Mouse (Mus musculus): ENCODE results near the gene St7.

Gene St7

DNA sequence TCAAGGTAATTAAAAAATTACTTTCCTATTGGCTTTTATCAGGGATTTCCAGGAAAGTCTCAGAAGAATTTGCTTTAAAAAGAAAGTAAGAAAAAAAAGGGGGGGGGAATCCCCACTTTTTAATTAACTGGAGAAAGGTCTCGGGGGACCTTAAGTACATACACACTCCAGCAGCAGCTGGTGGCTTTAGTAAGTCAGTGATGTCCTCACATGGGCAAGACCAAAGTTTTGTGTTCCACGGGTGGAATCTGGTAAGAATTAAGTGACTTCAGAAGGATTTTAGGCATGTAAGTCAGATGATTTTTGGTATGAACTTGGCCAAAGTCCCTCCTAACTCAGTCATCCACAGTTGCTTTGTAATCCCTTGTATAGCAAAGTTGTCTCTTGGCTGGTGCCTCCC lies 92.5 kb downstream of the St7 start:
- in situ Hi-C loops (cut with MboI; ENCODE audit: low pct_unique_long_range_greater_than_20kb in 1 of 2, low sequenced_read_pairs in 2 of 2, unreplicated experiment in 1 of 2): no loop called here

DNA sequence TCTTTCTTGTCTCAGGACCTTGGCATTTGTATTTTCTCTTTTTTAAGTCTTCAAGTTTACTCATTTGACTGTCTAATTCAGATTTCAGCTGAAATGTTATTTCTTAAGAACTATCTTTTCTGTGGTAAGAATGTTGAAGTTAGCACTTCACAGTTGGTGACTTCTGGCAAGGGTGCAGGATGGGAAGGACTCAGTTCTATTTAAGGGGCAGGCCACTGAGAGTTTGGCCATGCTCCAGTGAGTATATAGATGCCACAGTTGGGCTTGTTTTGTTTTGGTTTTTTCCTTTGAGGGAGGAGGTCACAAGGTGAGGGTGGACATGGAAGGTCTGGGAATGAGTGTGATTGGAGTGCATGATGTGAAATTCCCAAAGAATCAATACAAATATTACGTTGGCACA lies 95.1 kb downstream of the St7 start:
- in situ Hi-C loops (cut with MboI; ENCODE audit: low pct_unique_long_range_greater_than_20kb in 1 of 2, low sequenced_read_pairs in 2 of 2, unreplicated experiment in 1 of 2): no loop called here

DNA sequence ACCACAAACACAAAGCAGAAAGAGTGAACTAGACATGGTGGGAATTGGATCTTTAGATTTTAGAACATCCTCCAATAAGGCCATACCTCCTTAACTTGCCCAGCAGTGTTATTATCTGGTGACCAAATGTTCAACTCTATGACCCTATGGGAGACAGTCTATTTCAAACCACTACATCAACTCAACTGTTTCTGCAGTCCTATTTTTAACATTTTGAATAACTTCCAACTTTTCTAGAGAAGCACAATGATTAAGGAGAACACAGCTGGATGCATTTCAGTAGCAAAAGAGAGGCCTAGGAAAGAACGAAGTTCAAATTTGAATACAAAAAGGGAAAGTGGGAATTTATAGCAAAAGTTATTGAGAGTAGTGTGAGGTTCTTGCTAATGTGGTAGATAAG lies 97.5 kb downstream of the St7 start:
- in situ Hi-C loops (cut with MboI; ENCODE audit: low pct_unique_long_range_greater_than_20kb in 1 of 2, low sequenced_read_pairs in 2 of 2, unreplicated experiment in 1 of 2): no loop called here

DNA sequence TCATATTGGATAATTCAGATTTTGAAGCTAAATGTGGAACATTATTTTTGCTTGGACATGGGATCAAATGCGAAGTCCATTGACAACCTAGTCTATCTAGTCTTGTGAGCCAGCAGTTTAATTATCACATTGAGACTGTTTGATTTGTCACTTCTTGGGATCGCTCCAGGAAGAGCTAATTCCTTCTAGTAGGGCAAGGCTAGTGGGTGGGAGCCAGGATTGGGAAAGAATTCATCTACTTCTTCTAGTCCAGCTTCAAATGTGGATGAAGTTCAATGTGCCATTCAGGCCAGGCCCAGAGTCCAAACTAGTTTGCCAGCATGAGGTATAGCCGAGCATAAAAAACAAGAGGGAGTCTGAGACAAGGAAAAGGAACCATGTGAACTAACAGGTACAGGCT lies 100.7 kb downstream of the St7 start:
- in situ Hi-C loops (cut with MboI; ENCODE audit: low pct_unique_long_range_greater_than_20kb in 1 of 2, low sequenced_read_pairs in 2 of 2, unreplicated experiment in 1 of 2): no loop called here

DNA sequence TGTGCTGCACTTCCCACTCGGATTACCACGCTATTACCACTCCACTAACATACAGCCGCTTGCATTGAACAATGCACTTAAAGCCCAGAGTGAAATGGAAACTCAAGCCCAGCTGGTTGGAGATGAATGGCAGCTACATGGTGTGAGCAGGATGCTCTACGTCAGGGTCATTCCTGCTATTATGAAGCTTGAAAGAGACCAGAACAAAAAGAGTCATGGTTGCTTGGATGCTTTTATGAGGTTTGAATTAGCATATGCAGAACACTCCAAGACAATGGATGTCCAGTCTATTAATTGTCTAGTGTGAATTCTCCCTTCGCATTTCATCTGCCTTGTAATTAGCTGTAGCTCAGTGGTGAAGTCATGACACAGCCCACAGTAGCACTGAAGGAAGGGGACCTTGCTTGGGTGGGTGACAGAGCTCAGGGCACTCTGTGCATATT lies 104.6 kb downstream of the St7 start:
- in situ Hi-C loops (cut with MboI; ENCODE audit: low pct_unique_long_range_greater_than_20kb in 1 of 2, low sequenced_read_pairs in 2 of 2, unreplicated experiment in 1 of 2): no loop called here

DNA sequence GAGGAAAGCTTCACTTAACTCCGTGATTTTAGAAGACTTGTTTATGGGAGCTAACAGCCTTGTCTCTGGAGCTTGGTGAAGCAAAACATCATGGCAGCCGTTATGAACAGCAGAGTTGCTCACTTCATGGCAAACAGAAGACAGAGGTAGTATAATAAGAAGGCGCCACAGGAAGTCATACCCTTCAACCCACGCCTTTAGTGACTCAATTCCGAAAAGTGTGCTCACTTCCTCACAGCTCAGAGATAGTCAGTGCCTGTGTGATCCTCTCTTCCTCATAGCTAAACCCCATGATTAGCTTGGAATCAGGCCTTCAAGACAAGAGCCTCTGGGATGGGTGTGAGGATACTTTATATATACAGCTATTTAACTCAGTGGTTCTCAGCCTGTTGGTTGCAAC lies 108.0 kb downstream of the St7 start:
- in situ Hi-C loops (cut with MboI; ENCODE audit: low pct_unique_long_range_greater_than_20kb in 1 of 2, low sequenced_read_pairs in 2 of 2, unreplicated experiment in 1 of 2): no loop called here

DNA sequence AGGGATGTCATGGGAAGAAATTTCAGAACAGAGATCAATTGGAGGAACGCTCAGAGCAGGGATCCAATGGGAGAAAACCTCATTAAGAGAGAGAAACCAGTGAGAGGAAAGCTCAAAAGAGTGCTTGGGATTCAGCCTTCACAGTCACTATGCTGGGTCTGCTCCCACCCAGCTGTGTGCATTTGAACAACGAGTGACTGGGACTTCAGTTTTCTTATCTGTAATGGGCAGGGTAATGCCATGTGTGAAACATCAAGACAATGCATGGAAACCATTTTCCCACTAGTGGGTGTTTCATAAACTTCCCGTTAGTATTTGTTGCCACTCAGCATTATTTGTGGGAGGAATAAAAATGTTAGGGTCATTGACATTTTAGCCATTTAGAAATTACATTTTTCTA lies 111.7 kb downstream of the St7 start:
- in situ Hi-C loops (cut with MboI; ENCODE audit: low pct_unique_long_range_greater_than_20kb in 1 of 2, low sequenced_read_pairs in 2 of 2, unreplicated experiment in 1 of 2): no loop called here

DNA sequence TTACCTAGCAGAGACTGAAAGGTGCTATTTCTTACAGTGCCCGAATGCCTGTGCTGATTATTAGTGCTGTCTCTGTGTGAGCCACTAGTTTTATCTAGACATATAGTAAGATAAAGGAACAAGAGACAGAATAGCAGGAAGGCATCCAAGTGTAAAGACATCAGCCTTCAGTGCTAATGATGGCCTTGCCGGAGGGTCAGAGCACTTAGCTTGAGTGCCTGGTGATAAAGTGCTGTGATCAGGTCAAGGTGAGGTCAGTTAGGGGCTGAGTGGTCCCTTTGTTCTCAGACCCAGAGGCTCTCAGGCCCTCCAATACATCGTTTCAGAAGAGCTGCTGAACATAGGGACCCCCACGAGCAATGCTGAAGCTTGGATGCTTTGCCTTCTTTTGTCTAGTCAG lies 113.8 kb downstream of the St7 start:
- in situ Hi-C loops (cut with MboI; ENCODE audit: low pct_unique_long_range_greater_than_20kb in 1 of 2, low sequenced_read_pairs in 2 of 2, unreplicated experiment in 1 of 2): no loop called here

DNA sequence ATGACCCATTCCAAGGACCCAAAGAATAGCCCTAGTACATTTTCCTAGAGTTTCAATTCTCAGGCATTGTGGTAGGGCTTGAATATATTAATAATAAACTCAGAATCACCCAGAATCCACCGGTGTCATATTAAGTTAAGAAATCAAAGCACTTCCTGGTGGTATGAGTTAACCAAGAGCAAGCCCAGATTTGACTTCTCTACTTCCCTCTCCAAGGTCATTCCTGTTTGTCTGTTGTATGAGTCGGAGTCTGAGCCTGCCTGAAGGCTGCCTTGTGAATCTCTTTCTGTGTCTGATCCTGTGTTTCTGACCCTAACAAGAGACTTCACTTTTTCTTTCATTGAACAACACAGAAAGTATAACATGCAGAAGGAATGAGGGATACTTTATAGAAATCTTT lies 118.3 kb downstream of the St7 start:
- in situ Hi-C loops (cut with MboI; ENCODE audit: low pct_unique_long_range_greater_than_20kb in 1 of 2, low sequenced_read_pairs in 2 of 2, unreplicated experiment in 1 of 2): no loop called here

DNA sequence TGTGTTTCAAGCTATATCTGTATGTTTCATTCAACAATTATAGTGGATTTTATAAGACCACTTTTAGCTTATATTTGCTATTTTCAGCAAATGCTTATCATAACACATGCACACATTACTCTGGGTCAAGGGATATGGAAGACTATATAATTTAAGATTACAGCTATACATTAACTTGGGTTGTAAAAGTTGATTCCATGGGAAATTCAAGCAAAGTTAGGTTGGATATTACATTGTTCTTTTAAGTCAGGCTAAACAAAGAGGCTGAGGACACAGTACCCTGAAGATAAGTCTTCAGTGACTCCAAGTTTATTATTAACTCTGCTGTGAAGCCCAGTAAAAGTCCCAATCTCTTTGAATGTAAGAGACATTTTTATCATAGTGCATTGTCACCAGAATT lies 118.8 kb downstream of the St7 start:
- in situ Hi-C loops (cut with MboI; ENCODE audit: low pct_unique_long_range_greater_than_20kb in 1 of 2, low sequenced_read_pairs in 2 of 2, unreplicated experiment in 1 of 2): no loop called here

DNA sequence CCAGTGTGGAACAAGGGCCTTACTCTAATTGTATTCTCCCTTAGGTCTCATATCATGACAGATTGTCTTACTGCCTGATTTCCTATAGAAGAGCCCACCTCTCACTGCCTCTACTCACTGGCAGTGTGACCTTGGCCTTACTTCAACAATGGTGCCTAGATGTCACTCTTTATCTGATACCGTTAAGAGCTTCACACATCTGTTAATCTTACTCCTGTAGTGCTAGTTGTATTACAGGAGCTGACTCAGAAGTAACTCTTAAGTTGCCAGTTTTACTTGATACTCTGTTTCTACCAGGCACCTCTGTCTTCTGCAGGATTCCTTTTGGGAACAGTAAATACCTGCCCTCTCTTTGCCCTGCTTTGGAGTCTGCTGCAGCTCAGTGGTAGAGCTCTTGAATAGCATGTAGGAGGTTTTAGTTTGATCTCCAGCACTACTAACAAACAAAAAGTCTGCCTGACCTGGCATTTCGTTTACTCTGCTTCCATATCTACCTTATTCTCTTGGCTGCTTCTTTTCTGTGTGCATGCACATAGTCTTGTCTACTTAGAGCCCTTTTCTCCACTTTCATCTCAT lies 121.4 kb downstream of the St7 start:
- in situ Hi-C loops (cut with MboI; ENCODE audit: low pct_unique_long_range_greater_than_20kb in 1 of 2, low sequenced_read_pairs in 2 of 2, unreplicated experiment in 1 of 2): no loop called here

DNA sequence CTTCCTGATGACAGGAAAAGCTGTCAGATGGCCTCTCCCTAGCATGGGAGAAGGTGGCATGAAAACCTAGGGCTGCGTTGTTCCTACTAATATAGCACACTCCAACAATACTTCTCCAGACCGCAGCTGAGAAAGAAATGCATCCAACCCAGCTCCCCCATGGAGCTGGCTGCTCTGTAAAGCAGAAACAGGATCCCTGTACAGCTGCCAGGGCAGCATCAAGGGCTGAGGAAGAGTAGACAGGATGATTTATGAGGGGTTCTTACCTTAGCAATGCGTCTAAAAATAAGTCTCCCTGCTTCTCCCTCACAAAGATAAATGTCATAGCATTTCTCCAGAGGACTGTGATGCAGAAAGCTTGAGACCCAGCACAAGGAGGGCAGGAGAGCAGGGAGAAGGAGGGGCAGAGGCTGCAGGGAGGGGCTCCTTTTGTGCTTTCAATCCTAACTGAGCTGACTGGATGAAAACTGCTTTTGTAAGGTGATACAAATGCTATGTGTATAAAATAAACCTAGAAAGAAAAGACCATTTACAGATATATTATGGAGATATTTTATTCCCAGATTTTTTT lies 124.2 kb downstream of the St7 start:
- in situ Hi-C loops (cut with MboI; ENCODE audit: low pct_unique_long_range_greater_than_20kb in 1 of 2, low sequenced_read_pairs in 2 of 2, unreplicated experiment in 1 of 2): no loop called here

DNA sequence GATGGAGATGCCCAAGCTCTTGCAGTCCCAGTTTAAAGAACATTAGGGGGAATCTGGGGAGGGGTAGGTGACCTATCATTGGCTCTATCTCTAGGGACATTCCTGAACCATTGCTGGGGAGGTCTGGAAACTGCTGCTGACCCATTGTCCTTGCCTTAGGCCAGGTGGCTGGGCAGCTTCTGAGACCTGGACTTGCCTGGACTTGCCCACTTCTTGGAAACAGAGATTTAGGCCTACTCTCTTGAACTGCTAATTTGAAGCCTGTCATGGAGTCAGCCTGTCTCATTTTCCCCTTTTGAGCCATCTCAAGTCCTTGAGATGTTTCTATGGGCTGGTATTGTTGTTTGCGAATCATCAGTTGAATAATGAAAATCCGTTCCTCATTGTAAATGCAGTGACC lies 130.9 kb downstream of the St7 start:
- in situ Hi-C loops (cut with MboI; ENCODE audit: low pct_unique_long_range_greater_than_20kb in 1 of 2, low sequenced_read_pairs in 2 of 2, unreplicated experiment in 1 of 2): no loop called here

DNA sequence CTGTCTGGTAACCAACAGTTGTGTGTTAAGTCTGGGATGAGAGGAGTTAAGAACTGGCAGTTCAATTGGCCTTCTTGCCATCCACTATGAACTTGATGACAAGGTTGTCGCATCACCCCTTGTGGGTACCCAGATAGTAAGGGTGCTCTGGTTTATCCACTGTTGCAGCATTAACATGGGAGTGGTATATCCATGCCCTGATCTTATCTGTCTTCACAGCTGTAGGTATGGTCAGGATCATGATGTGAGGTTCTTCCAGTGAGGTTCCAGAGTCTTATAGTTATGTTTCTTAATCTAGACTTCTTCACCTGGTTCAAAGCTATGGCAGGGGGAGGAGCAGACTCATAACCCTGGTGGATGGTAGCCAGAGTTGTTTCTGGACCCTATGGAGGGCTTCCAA lies 132.0 kb downstream of the St7 start:
- in situ Hi-C loops (cut with MboI; ENCODE audit: low pct_unique_long_range_greater_than_20kb in 1 of 2, low sequenced_read_pairs in 2 of 2, unreplicated experiment in 1 of 2): no loop called here

DNA sequence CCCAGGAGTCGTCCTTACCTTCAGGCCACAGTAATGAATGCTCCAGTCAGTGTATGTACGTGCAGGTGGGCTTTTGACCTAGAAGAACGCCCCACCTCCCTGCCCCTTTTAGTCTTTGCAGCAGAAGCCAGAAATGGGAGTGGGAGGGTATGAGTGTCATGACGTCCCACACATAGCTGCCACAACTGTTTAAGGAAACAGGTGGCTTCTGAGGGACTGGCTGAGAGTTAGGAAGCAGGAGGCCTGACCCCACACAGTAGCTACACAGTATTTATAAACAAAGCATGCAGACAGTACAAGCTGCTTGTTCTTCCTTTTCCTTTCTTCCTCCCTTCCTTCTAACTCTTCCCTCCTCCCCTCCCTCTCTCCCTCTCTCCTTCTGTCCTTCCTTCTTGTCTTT lies 135.6 kb downstream of the St7 start:
- in situ Hi-C loops (cut with MboI; ENCODE audit: low pct_unique_long_range_greater_than_20kb in 1 of 2, low sequenced_read_pairs in 2 of 2, unreplicated experiment in 1 of 2): no loop called here

DNA sequence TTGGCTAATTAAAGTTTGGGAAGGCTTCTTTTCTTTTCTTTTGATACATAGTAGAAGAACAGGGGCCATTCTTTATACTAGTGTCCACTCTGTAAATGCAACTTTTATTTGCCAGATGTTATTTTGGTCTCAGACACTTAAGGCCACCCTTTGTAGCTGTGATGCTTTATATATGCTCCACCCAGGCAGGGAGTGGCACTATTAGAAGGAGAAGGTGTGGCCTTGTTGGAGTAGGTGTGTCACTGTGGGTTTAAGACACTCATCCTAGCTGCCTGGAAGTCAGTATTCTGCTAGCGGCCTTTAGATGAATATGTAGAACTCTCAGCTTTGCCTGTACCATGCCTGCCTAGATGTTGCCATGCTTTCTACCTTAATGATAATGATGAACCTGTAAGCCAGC lies 137.2 kb downstream of the St7 start:
- in situ Hi-C loops (cut with MboI; ENCODE audit: low pct_unique_long_range_greater_than_20kb in 1 of 2, low sequenced_read_pairs in 2 of 2, unreplicated experiment in 1 of 2): loop anchor here (10.0 kb wide), 2 partner anchors 105 to 155 kb away; no protein-coding TSS in a partner anchor

DNA sequence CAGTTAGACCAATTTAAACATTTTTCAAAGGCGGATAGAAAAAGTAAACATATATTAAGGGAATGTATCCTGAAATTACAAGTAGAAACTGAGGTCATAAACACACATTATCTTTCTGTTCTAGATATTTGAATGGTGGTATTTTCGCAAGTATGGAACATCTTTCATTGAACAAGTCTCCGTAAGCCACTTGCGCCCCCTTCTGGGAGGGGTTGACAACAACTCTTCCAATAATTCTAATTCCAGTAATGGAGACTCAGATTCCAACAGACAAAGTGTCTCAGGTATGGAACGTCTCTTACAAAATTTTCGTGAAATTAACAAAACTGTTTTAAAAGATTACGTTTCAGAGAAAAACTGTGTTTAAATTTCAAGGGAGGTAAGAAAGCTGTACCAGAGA lies 141.8 kb downstream of the St7 start:
- in situ Hi-C loops (cut with MboI; ENCODE audit: low pct_unique_long_range_greater_than_20kb in 1 of 2, low sequenced_read_pairs in 2 of 2, unreplicated experiment in 1 of 2): loop anchor here (10.0 kb wide), 2 partner anchors 110 to 160 kb away; no protein-coding TSS in a partner anchor

DNA sequence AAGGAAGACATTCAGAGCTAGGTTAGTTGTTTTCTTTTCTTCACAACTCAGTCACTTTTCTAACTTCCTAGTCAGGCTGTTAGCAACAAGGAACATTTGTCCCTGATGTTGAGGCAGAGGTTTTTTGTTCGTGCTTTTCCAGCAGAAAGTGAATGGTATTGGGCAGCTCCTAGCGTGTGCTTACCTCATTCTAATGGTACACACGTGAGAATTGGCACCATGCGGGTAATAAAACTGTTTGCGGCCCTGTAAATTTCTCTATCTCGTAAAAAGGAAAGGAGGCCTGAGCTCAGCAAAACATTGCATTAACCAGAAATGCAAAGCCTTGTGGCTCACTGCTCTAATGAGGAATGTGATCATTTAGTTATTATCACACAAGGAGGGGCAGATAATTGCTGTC lies 143.0 kb downstream of the St7 start:
- in situ Hi-C loops (cut with MboI; ENCODE audit: low pct_unique_long_range_greater_than_20kb in 1 of 2, low sequenced_read_pairs in 2 of 2, unreplicated experiment in 1 of 2): loop anchor here (10.0 kb wide), 2 partner anchors 111 to 161 kb away; no protein-coding TSS in a partner anchor

DNA sequence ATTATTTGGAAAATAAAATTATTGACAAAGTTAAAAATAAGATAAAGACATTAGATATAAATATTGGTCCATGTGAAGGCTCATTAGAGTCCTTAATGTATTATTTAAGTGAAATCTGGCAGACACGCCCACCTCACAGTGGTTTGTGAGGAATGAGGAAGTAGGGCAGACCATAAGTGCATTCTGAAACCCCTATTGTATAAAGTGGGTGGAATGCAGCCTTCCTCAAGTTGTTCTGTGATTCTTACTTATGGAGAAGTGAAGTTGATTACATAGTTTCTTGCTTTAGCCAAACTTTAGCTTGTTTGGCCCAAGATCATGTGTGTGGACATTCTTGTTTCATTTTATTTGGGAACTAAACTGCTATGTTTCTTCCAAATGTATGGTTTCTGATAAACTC lies 144.9 kb downstream of the St7 start:
- in situ Hi-C loops (cut with MboI; ENCODE audit: low pct_unique_long_range_greater_than_20kb in 1 of 2, low sequenced_read_pairs in 2 of 2, unreplicated experiment in 1 of 2): loop anchor here (10.0 kb wide), 2 partner anchors 113 to 163 kb away; no protein-coding TSS in a partner anchor

DNA sequence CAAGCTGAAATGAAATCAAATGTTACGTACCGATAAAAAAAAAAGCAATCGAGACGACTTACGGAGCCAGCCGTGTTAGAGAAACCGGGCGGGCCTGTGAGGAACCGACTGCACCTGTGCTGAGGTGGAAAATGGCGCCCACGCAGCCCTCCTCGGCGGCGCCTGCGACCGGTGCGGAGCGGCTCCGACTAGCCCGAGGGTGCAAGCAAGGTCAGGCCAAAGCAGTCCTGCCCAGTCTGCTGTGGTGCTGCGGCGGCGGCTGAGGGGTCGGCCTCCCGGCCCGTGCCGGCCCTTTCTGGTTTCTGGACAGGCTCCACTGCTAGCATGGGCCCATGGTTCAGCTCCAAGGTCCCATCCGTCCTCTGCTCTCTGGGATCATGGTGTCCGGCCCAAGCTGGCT lies 147.7 kb downstream of the St7 start:
- in situ Hi-C loops (cut with MboI; ENCODE audit: low pct_unique_long_range_greater_than_20kb in 1 of 2, low sequenced_read_pairs in 2 of 2, unreplicated experiment in 1 of 2): loop anchor here in 1 of 2 experiments (10.0 kb wide), 1 partner anchor 146 kb away; the partner anchor contains the start of gene St7

Data from mouse embryonic stem cell (cell line).